Mouse (Mus musculus) kidney, embryonic 15.5 days (tissue): Measurements from ENCODE around the gene Vwa8. TPM values are rescaled to one million over a fixed set of nuclear protein-coding genes. Genes with fewer than 3 reads are reported as not detected.

Experiments
- ATAC-seq: fragments of 200-750 bp; cut with Nextera tagmentation; replicated peaks from 2 replicates; pipeline ENCODE4 v1.8.0; 2017; ENCODE audit warnings: moderate TSS enrichment; ENCODE audit not compliant: low FRiP score
- H3K27ac ChIP-seq: fragments of 300-500 bp; sonication (generic); 2 replicates; pipeline ENCODE4 v1.5.1; 2015; ENCODE audit warnings: mild to moderate bottlenecking, inconsistent platforms
- H3K27me3 ChIP-seq: fragments of 300-500 bp; sonication (generic); 2 replicates; pipeline ENCODE4 v1.6.1; 2015; ENCODE audit warnings: inconsistent platforms
- H3K36me3 ChIP-seq: fragments of 300-500 bp; sonication (generic); 2 replicates; pipeline ENCODE4 v1.6.1; 2015; ENCODE audit warnings: inconsistent platforms
- H3K4me1 ChIP-seq: fragments of 300-500 bp; sonication (generic); 2 replicates; pipeline ENCODE4 v1.6.1; 2015; ENCODE audit warnings: inconsistent platforms
- H3K4me2 ChIP-seq: fragments of 300-500 bp; sonication (generic); 2 replicates; pipeline ENCODE4 v1.6.1; 2015; ENCODE audit warnings: moderate library complexity, mild to moderate bottlenecking, inconsistent platforms
- H3K4me3 ChIP-seq: fragments of 300-500 bp; sonication (generic); replicated peaks from 2 replicates; pipeline ENCODE4 v1.5.1; 2015; ENCODE audit warnings: mild to moderate bottlenecking, inconsistent platforms
- H3K9ac ChIP-seq: fragments of 300-500 bp; sonication (generic); 2 replicates; pipeline ENCODE4 v1.6.1; 2015; ENCODE audit warnings: mild to moderate bottlenecking, inconsistent platforms
- H3K9me3 ChIP-seq: fragments of 300-500 bp; sonication (generic); replicated peaks from 2 replicates; pipeline ENCODE4 v1.6.1; 2016; ENCODE audit warnings: inconsistent platforms
- WGBS: fragments of 180-500 bp; shearing (Covaris S2); methylation state at CpG from one replicate; pipeline ENCODE4 v1.1.7; 2015; ENCODE audit warnings: mixed read lengths; 5-methylcytosine and 5-hydroxymethylcytosine counted together
- polyA plus RNA-seq: library from polyadenylated mRNA; unstranded; fragments of >200 nt; fragmentation: Nextera tagmentation; extraction: Ambion mirVana; gene quantifications from 2 replicates; pipeline ENCODE4 v1.2.1, GENCODE M21; 2015

The Vwa8 gene
- polyA plus RNA-seq, 1 experiment from 2014 or later, result 14.6 TPM

DNA sequence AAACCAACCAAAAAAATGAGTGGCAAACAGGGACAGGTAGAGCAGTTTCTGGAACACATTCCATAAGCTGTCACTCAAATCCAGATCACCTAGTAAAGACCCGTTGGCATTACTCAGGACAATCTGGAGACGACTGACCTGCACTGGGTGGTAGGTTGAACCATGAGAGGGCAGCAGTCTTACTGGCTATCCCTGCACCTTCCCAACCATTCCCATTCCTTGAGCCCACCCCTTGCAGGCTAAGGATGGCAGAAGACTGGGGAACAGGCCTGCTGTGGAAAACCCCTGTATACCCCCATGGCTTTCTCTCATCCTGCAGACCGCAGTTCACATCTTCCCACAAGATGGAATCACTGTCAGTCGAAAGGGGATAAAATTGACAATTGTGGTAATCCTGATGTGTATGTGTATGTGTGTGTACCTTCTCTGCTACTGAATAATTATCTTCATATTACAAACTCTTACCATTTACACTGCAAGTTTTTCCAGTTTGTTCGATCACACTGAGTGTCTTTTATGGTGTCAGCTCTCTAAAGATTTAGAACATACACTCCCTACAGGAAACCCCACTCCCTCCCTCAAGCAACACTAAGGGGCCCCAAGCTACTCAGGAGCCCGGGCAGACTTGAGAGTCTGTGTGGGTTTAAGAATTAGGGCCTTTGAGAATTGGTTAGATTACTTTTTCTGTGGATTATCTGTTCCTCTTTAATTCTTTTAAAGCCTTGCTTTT lies 393.0 kb downstream of the Vwa8 start:
- Histone ChIP-seq H3K36me3 (no peaks in the 10 kb centered on the region), H3K4me3 (no peak overlapping the region), H3K27me3 (no peaks in the 10 kb centered on the region), H3K4me1 (no peaks in the 10 kb centered on the region), H3K27ac (no peak overlapping the region), H3K9ac (no peak overlapping the region), H3K4me2 (no peak overlapping the region), H3K9me3 (no peaks in the 10 kb centered on the region)
- WGBS, result 69% methylated on average over 6 of the region's 6 CpGs
- no peak for ATAC-seq

DNA sequence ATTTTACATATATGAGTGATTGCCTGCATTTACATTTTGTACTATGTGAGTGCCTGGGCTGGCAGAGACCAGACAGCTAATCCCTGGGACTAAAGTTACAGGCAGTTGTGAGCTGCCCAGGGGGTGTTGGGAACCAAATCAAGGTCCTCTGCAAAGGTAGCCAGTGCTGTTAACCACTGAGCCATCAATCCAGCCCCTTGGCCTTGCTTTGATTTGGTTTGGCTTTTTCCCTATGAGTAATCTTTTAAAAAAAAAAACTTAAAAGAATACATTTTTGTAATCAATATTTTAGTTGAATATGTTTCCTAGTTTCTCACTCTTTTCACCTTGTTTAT lies 393.5 kb downstream of the Vwa8 start:
- Histone ChIP-seq H3K4me2 (no peak overlapping the region), H3K9ac (no peak overlapping the region), H3K27me3 (no peaks in the 10 kb centered on the region), H3K4me1 (no peaks in the 10 kb centered on the region), H3K9me3 (no peaks in the 10 kb centered on the region), H3K4me3 (no peak overlapping the region), H3K27ac (no peak overlapping the region), H3K36me3 (no peaks in the 10 kb centered on the region)
- no peak for ATAC-seq

DNA sequence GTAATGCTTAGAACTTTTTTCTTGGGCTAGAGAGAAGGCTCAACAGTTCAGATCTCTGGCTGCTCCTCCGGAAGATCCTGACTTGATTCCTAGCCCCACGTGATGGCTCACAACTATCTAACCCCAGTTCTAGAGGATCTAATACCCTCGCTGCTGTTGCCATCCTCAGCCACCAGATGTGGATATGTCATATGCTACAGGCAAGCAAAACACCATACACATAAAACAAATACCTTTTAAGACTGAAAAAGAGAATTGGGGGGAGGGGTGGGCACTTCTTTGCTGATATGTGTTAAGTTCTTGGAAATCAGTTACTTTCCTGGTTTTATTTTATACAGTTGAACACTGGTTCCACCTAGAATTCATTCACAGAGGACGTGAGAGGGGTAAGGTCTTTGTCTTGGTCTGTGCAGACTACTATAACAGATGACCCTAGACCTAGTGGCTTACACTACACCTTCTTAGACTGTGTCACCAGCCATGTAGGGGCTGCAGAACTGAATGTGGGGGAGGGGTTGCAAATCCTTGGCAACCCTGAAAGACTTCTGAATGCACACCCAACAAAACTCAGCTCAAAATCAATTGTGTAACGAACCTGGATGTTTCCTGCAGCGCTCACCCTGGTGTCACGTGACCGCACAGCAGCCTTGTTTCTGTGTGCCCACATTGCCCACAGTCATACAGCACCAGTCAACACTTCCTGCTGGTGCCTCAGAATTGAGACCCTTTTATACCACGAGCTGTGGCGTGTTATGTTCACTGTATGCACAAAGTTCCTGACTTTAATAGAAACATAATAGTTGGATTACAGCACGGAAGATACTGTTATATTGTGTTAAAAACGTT lies 394.4 kb downstream of the Vwa8 start:
- H3K36me3 ChIP-seq, result no peaks in the 10 kb centered on the region
- H3K4me3 ChIP-seq, result no peak overlapping the region
- no peaks in the 10 kb centered on the region for H3K27me3 ChIP-seq
- no peak overlapping the region for H3K4me2 ChIP-seq
- no peaks in the 10 kb centered on the region for H3K9me3 ChIP-seq
- no peaks in the 10 kb centered on the region for H3K4me1 ChIP-seq
- no peak for ATAC-seq
- no peak overlapping the region for H3K9ac ChIP-seq
- 87% methylated on average over 12 of the region's 12 CpGs for WGBS
- no peak overlapping the region for H3K27ac ChIP-seq

DNA sequence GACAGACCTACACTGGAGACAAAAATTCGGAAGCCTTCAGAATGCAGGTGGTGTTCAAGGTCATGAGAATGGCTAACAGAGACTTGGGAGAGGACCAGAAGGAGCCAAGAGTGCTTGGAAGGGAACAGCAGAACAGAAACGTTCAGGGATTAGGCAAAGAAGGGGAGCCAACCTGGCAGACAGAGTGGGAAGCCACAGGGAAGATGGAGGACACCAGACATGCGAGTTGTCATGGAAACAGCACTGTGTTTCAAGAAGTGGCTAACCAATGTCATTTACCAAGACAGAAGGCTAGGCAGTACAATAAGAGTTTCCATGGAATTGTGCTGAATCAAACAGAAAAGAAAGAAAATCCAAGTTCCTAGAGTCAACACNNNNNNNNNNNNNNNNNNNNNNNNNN lies 395.7 kb downstream of the Vwa8 start:
- ATAC-seq, result no peak
- Histone ChIP-seq H3K9ac (no peak overlapping the region), H3K27me3 (no peaks in the 10 kb centered on the region), H3K4me1 (no peaks in the 10 kb centered on the region), H3K27ac (no peak overlapping the region), H3K9me3 (no peaks in the 10 kb centered on the region), H3K4me3 (no peak overlapping the region), H3K36me3 (no peaks in the 10 kb centered on the region), H3K4me2 (no peak overlapping the region)
- 72% methylated on average over 3 of the region's 3 CpGs for WGBS

DNA sequence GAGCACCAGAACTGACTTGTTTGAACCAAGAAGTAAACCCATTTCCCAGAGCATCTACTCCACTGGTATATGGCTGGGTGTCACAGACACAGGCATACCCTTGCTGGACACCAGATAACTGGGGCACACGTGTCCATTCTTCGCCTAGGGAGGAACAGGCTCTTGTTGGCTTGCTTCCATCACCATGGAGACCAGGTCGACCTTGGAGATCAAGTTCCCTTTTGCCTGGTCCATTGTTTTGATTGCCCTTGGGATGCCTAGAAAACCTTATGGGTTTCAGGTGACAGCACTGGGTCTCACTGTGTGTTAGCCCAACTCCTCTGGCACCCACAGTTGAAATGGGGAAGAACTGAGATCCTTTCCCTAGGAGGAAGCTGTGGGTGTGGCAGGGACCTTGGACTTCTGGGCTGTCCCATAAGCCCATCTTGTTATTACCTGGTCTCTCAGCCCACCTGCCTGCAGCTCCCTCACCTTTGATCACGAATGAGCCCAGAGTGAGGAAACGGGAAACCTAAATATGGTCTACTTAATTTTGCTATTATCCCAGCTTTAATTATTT lies 403.0 kb downstream of the Vwa8 start:
- 57% methylated on average over 5 of the region's 5 CpGs for WGBS
- Histone ChIP-seq H3K27ac (no peak overlapping the region), H3K36me3 (no peaks in the 10 kb centered on the region)

More for the DNA sequence above, 403.0 kb downstream of the Vwa8 start:
- no peak overlapping the region for H3K4me2 ChIP-seq
- H3K9ac ChIP-seq, result no peak overlapping the region
- H3K4me1 ChIP-seq, result 0 out of 2 replicates have a peak, but pooled peaks cover 4% of the 10 kb centered on the region
- no peak overlapping the region for H3K4me3 ChIP-seq
- H3K27me3 ChIP-seq, result no peaks in the 10 kb centered on the region
- ATAC-seq, result peak; percentile 86
- H3K9me3 ChIP-seq, result no peaks in the 10 kb centered on the region

Other genes with a start within 250 kb of the Vwa8 start
- 2.3 and 2.5 TPM in 2 replicates for gene Dgkh, start 116.3 kb upstream of the Vwa8 start, polyA plus RNA-seq